In the genomic region with DNA sequence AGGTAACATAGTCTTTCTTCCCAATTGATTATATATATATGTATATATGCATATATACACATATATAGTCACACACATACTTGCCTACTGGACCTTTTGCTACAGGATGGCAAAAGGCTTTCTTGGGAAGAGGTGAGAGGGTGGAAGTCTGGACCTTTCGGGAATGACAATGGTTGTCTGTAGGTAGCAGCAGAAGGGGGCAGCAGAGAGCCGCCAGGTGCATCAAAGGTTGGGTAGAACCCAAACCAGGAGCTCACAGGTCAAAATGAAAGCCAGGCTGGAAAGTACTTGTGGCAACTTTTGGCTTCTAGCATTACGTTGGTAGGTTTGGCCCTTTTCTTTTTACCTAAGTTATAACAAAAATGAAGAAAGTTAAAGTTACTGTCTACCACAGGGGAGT, we compare ENCODE assay signal across 9 mouse cellular contexts. TPM values are rescaled to one million over a fixed set of nuclear protein-coding genes. Genes with fewer than 3 reads are reported as not detected.
DNase-seq lines count a peak whose midpoint lies in the region; ATAC-seq and TF ChIP-seq lines count a peak whose summit lies in the region.
"Had no signal": no experiment of that assay in that cellular context is flagged by ENCODE, and none has a peak within 500 bp of the region (broad histone marks: within the 10 kb centered on the region; RNA-seq: fewer than 3 reads in every experiment).

No protein-coding gene starts in this region.

- peak; percentile 41 for DNase-seq in hindbrain, embryonic 11.5 days (ENCODE audit: low spot score)
- DNase-seq in hindbrain, embryonic 14.5 days (ENCODE audit: low spot score), result no peak
- DNase-seq in adrenal gland, adult 2 months, result peak; percentile 69
- DNase-seq in naive thymus-derived CD4-positive, alpha-beta T cell, adult 2 months (ENCODE audit: low read depth), result peak; percentile 34
- DNase-seq in right cerebral cortex, postnatal 14 days, result no peak

- no peaks in the 10 kb centered on the region for H3K79me2 ChIP-seq in C2C12 (ENCODE audit: control insufficient read depth, insufficient read depth)

- 33% methylated on average over 3 of the region's 3 CpGs for WGBS in hindbrain, embryonic 11.5 days
- whole genome bisulfite sequencing in hindbrain, embryonic 14.5 days, result 45% methylated on average over 3 of the region's 3 CpGs
- 57% methylated on average over 3 of the region's 3 CpGs for WGBS in heart, embryonic 16.5 days
- WGBS in forebrain, embryonic 15.5 days, result 39% methylated on average over 3 of the region's 3 CpGs

- peak; percentile 44 for TF ChIP-seq CTCF in C2C12 (IDR thresholded peaks at IDR 0.05; ENCODE audit: control insufficient read depth, insufficient read depth, insufficient read length)

- no peaks in the 10 kb centered on the region for H3K4me1 ChIP-seq in hindbrain, embryonic 11.5 days (replicated peaks; ENCODE audit: control insufficient read depth, insufficient read depth, low read length)
- no peaks in the 10 kb centered on the region for H3K4me1 ChIP-seq in hindbrain, embryonic 14.5 days (replicated peaks; ENCODE audit: control insufficient read depth, insufficient read depth, low read length)
- peaks cover 3% of the 10 kb centered on the region; the same call in 1 of the 2 replicates for H3K4me1 ChIP-seq in heart, embryonic 16.5 days (ENCODE audit: control insufficient read depth, insufficient read depth, low read length)
- no peaks in the 10 kb centered on the region for H3K4me1 ChIP-seq in forebrain, embryonic 15.5 days

- H3K9me3 ChIP-seq in hindbrain, embryonic 11.5 days (ENCODE audit: control insufficient read depth, low read length), result no peaks in the 10 kb centered on the region
- H3K9me3 ChIP-seq in hindbrain, embryonic 14.5 days (ENCODE audit: control insufficient read depth, low read length), result no peaks in the 10 kb centered on the region
- H3K9me3 ChIP-seq in heart, embryonic 16.5 days (replicated peaks; ENCODE audit: control insufficient read depth, low read length), result 0 out of 2 replicates have a peak, but pooled peaks cover 3% of the 10 kb centered on the region
- H3K9me3 ChIP-seq in forebrain, embryonic 15.5 days, result no peaks in the 10 kb centered on the region

- H3K27ac ChIP-seq in hindbrain, embryonic 11.5 days (ENCODE audit: low read depth, low read length), result no peak overlapping the region
- no peak overlapping the region for H3K27ac ChIP-seq in hindbrain, embryonic 14.5 days
- no peak overlapping the region for H3K27ac ChIP-seq in heart, embryonic 16.5 days (ENCODE audit: low read length)
- no peak overlapping the region for H3K27ac ChIP-seq in forebrain, embryonic 15.5 days (replicated peaks)

- H3K27me3 ChIP-seq in hindbrain, embryonic 11.5 days (ENCODE audit: control insufficient read depth, insufficient read depth, low read length), result no peaks in the 10 kb centered on the region
- H3K27me3 ChIP-seq in hindbrain, embryonic 14.5 days (ENCODE audit: control insufficient read depth, insufficient read depth, low read length), result no peaks in the 10 kb centered on the region
- no peaks in the 10 kb centered on the region for H3K27me3 ChIP-seq in C2C12 (ENCODE audit: control insufficient read depth, insufficient read depth, insufficient read length)
- no peaks in the 10 kb centered on the region for H3K27me3 ChIP-seq in heart, embryonic 16.5 days (ENCODE audit: control insufficient read depth, insufficient read depth, low read length)
- no peaks in the 10 kb centered on the region for H3K27me3 ChIP-seq in forebrain, embryonic 15.5 days

- H3ac ChIP-seq in C2C12 (ENCODE audit: control insufficient read depth, insufficient read length, low read depth), result no peak overlapping the region

- H3K36me3 ChIP-seq in hindbrain, embryonic 11.5 days (ENCODE audit: control insufficient read depth, insufficient read depth, low read length), result no peaks in the 10 kb centered on the region
- H3K36me3 ChIP-seq in hindbrain, embryonic 14.5 days (replicated peaks; ENCODE audit: control insufficient read depth, insufficient read depth), result no peaks in the 10 kb centered on the region
- no peaks in the 10 kb centered on the region for H3K36me3 ChIP-seq in C2C12 (ENCODE audit: control insufficient read depth, insufficient read depth)
- H3K36me3 ChIP-seq in heart, embryonic 16.5 days (ENCODE audit: control insufficient read depth, insufficient read depth), result no peaks in the 10 kb centered on the region
- no peaks in the 10 kb centered on the region for H3K36me3 ChIP-seq in forebrain, embryonic 15.5 days

- ATAC-seq in hindbrain, embryonic 11.5 days (ENCODE audit: low FRiP score), result no peak
- ATAC-seq in hindbrain, embryonic 14.5 days (ENCODE audit: low FRiP score), result no peak
- 0 out of 2 replicates have a peak, but pooled peaks have one; percentile 10 for ATAC-seq in heart, embryonic 16.5 days (replicated peaks; ENCODE audit: extremely low read depth, insufficient read depth, low FRiP score)
- ATAC-seq in forebrain, embryonic 15.5 days (replicated peaks), result no peak

- H3K79me3 ChIP-seq in C2C12 (ENCODE audit: low read depth), result no peaks in the 10 kb centered on the region

- no peak overlapping the region for H3K4me3 ChIP-seq in hindbrain, embryonic 11.5 days (ENCODE audit: low read depth, low read length)
- no peak overlapping the region for H3K4me3 ChIP-seq in hindbrain, embryonic 14.5 days (replicated peaks; ENCODE audit: low read length)
- H3K4me3 ChIP-seq in C2C12 (ENCODE audit: insufficient read depth, poor library complexity, severe bottlenecking), result no peak overlapping the region
- no peak overlapping the region for H3K4me3 ChIP-seq in heart, embryonic 16.5 days (ENCODE audit: low read length)
- H3K4me3 ChIP-seq in forebrain, embryonic 15.5 days, result no peak overlapping the region

- H3K4me2 ChIP-seq in hindbrain, embryonic 11.5 days (replicated peaks; ENCODE audit: low read depth, low read length), result no peak overlapping the region
- H3K4me2 ChIP-seq in hindbrain, embryonic 14.5 days (replicated peaks), result no peak overlapping the region
- no peak overlapping the region for H3K4me2 ChIP-seq in heart, embryonic 16.5 days (ENCODE audit: low read depth, low read length)
- H3K4me2 ChIP-seq in forebrain, embryonic 15.5 days (replicated peaks), result no peak overlapping the region

- H3K9ac ChIP-seq in hindbrain, embryonic 11.5 days (ENCODE audit: low read depth, low read length), result no peak overlapping the region
- H3K9ac ChIP-seq in hindbrain, embryonic 14.5 days, result no peak overlapping the region
- no peak overlapping the region for H3K9ac ChIP-seq in heart, embryonic 16.5 days (ENCODE audit: low read length)
- H3K9ac ChIP-seq in forebrain, embryonic 15.5 days (replicated peaks), result no peak overlapping the region

TF ChIP-seq in C2C12, 6 proteins besides CTCF, POLR2A, EP300 and RAD21:
- TF ChIP-seq CEBPB (IDR thresholded peaks at IDR 0.05; ENCODE audit: low read depth), result no peak
- TF ChIP-seq MYOD1 (IDR thresholded peaks at IDR 0.05; ENCODE audit: control insufficient read depth, insufficient read length, low read depth), result no peak
- TF ChIP-seq MAX (IDR thresholded peaks at IDR 0.05), result no peak
- TF ChIP-seq FOSL1 (IDR thresholded peaks at IDR 0.05; ENCODE audit: insufficient read depth, low read length, poor library complexity, severe bottlenecking), result no peak
- no peak for TF ChIP-seq MYOG (IDR thresholded peaks at IDR 0.05; ENCODE audit: control insufficient read depth, extremely low read depth, insufficient read length)
- no peak for TF ChIP-seq USF1 (IDR thresholded peaks at IDR 0.05; ENCODE audit: low read depth)

RNA-seq across cellular contexts. Expression of gene Cpa2, which starts 6.0 kb away (rescaled TPM):
- polyA plus RNA-seq in hindbrain, embryonic 11.5 days (2014; fragmentation: Nextera tagmentation; extraction: Ambion mirVana), result 6.8 and 9.4 TPM in 2 replicates
- polyA plus RNA-seq in hindbrain, embryonic 14.5 days (2014; fragmentation: Nextera tagmentation; extraction: Ambion mirVana), result 7.1 and 8.4 TPM in 2 replicates
- polyA plus RNA-seq in C2C12 (2012; fragmentation: generic; extraction: Trizol), result not detected
- total RNA-seq in adrenal gland, adult 2 months (2021), result under 1 TPM; 0.69 to 0.98 TPM
- polyA plus RNA-seq in adrenal gland, adult 2 months (2012; rRNA removed), result 0.10 TPM in 1 of 2 replicates, not detected in the other
- 2.5 and 2.7 TPM in 2 replicates for polyA plus RNA-seq in heart, embryonic 16.5 days (2015; fragmentation: Nextera tagmentation; extraction: Ambion mirVana)
- 4.7 and 5.3 TPM in 2 replicates for polyA plus RNA-seq in forebrain, embryonic 15.5 days (2015; fragmentation: Nextera tagmentation; extraction: Ambion mirVana)

RNA-seq across cellular contexts. Expression of gene Ssmem1, which starts 25.7 kb away (rescaled TPM):
- polyA plus RNA-seq in hindbrain, embryonic 11.5 days (2014; fragmentation: Nextera tagmentation; extraction: Ambion mirVana), result 0.36 and 0.37 TPM in 2 replicates
- polyA plus RNA-seq in hindbrain, embryonic 14.5 days (2014; fragmentation: Nextera tagmentation; extraction: Ambion mirVana), result 0.19 TPM in 1 of 2 replicates, not detected in the other
- 0.05 TPM for polyA plus RNA-seq in C2C12 (2012; fragmentation: generic; extraction: Trizol)
- under 1 TPM in 1 of 2 experiments, not detected in 1; 0.28 TPM for total RNA-seq in adrenal gland, adult 2 months (2021)
- not detected in 2 replicates for polyA plus RNA-seq in adrenal gland, adult 2 months (2012; rRNA removed)
- polyA plus RNA-seq in heart, embryonic 16.5 days (2015; fragmentation: Nextera tagmentation; extraction: Ambion mirVana), result 0.12 TPM in 1 of 2 replicates, not detected in the other
- 0.14 TPM in 1 of 2 replicates, not detected in the other for polyA plus RNA-seq in forebrain, embryonic 15.5 days (2015; fragmentation: Nextera tagmentation; extraction: Ambion mirVana)
- polyA plus RNA-seq: stomach, embryonic 16.5 days had no signal

RNA-seq across cellular contexts. Expression of gene Tmem209, which starts 25.8 kb away (rescaled TPM):
- polyA plus RNA-seq in hindbrain, embryonic 11.5 days (2014; fragmentation: Nextera tagmentation; extraction: Ambion mirVana), result 47.9 and 51.6 TPM in 2 replicates
- 32.9 and 33.2 TPM in 2 replicates for polyA plus RNA-seq in hindbrain, embryonic 14.5 days (2014; fragmentation: Nextera tagmentation; extraction: Ambion mirVana)
- 19.5 TPM for polyA plus RNA-seq in C2C12 (2012; fragmentation: generic; extraction: Trizol)
- total RNA-seq in adrenal gland, adult 2 months (2021), result 10 to 100 TPM; 24.2 to 28.0 TPM
- polyA plus RNA-seq in adrenal gland, adult 2 months (2012; rRNA removed), result 32.8 and 43.3 TPM in 2 replicates
- polyA plus RNA-seq in heart, embryonic 16.5 days (2015; fragmentation: Nextera tagmentation; extraction: Ambion mirVana), result 21.7 and 27.6 TPM in 2 replicates
- polyA plus RNA-seq in forebrain, embryonic 15.5 days (2015; fragmentation: Nextera tagmentation; extraction: Ambion mirVana), result 32.6 and 34.1 TPM in 2 replicates

RNA-seq across cellular contexts. Expression of gene Cpa4, which starts 32.8 kb away (rescaled TPM):
- 3.5 and 3.9 TPM in 2 replicates for polyA plus RNA-seq in hindbrain, embryonic 11.5 days (2014; fragmentation: Nextera tagmentation; extraction: Ambion mirVana)
- polyA plus RNA-seq in hindbrain, embryonic 14.5 days (2014; fragmentation: Nextera tagmentation; extraction: Ambion mirVana), result 1.2 TPM in 2 replicates
- polyA plus RNA-seq in C2C12 (2012; fragmentation: generic; extraction: Trizol), result not detected
- 1 to 10 TPM; 1.6 to 2.1 TPM for total RNA-seq in adrenal gland, adult 2 months (2021)
- 0.94 and 1.1 TPM in 2 replicates for polyA plus RNA-seq in adrenal gland, adult 2 months (2012; rRNA removed)
- polyA plus RNA-seq in heart, embryonic 16.5 days (2015; fragmentation: Nextera tagmentation; extraction: Ambion mirVana), result 1.3 and 1.7 TPM in 2 replicates
- 1.9 and 2.0 TPM in 2 replicates for polyA plus RNA-seq in forebrain, embryonic 15.5 days (2015; fragmentation: Nextera tagmentation; extraction: Ambion mirVana)

Comparison
In these comparisons a context has a peak if more than half of its experiments do, and no peak if none do; other contexts are left out.
1. DNase-seq: peak in hindbrain, embryonic 11.5 days (single experiment), adrenal gland, adult 2 months (single experiment) and naive thymus-derived CD4-positive, alpha-beta T cell, adult 2 months (single experiment); none in hindbrain, embryonic 14.5 days (single experiment) and right cerebral cortex, postnatal 14 days (single experiment).